Mouse (Mus musculus): ENCODE measurements around the gene Gar1. TPM values are rescaled to one million over a fixed set of nuclear protein-coding genes. Genes with fewer than 3 reads are reported as not detected.

The Gar1 gene
- 2.4 and 3.4 TPM in 2 replicates for polyA plus RNA-seq (2012)

GRCm38 (mm10) chr3:129831035-129831568 lies at the start of gene Gar1:
Gene Gar1, minus strand, starts transcription at chr3:129831396.
- Histone ChIP-seq H3K4me1 (ENCODE audit: control insufficient read depth) (peaks cover 35% of the 10 kb centered on the region), H3K27me3 (ENCODE audit: control insufficient read depth) (peaks cover 5% of the 10 kb centered on the region; the same call in 1 of the 2 replicates), H3K4me3 (replicated peaks) (peak within 1 kb of the TSS; percentile 94), H3K9me3 (ENCODE audit: control insufficient read depth, low read length) (no peaks in the 10 kb centered on the region), H3K36me3 (ENCODE audit: control insufficient read depth) (peaks cover 21% of the 10 kb centered on the region)
- TF ChIP-seq GATA1 (IDR thresholded peaks at IDR 0.05; ENCODE audit: low read length) = no peak
- no peak for TF ChIP-seq TAL1 (IDR thresholded peaks at IDR 0.05; ENCODE audit: low read length)

GRCm38 (mm10) chr3:129879913-129880312 lies 48.7 kb upstream of the Gar1 start:
- H3K4me3 ChIP-seq (replicated peaks) = peak overlapping the region; percentile 86
- TF ChIP-seq GATA1 (IDR thresholded peaks at IDR 0.05; ENCODE audit: low read length) = no peak
- TF ChIP-seq TAL1 (IDR thresholded peaks at IDR 0.05; ENCODE audit: low read length) = no peak
- peaks cover 67% of the 10 kb centered on the region for H3K4me1 ChIP-seq (ENCODE audit: control insufficient read depth)
- H3K36me3 ChIP-seq (ENCODE audit: control insufficient read depth) = peaks cover 3% of the 10 kb centered on the region
- no peaks in the 10 kb centered on the region for H3K27me3 ChIP-seq (ENCODE audit: control insufficient read depth)
- H3K9me3 ChIP-seq (ENCODE audit: control insufficient read depth, low read length) = no peaks in the 10 kb centered on the region

- peak overlapping the region; percentile 86 for H3K4me3 ChIP-seq (replicated peaks)
- peaks cover 3% of the 10 kb centered on the region for H3K36me3 ChIP-seq (ENCODE audit: control insufficient read depth)
- H3K9me3 ChIP-seq (ENCODE audit: control insufficient read depth, low read length) = no peaks in the 10 kb centered on the region
- TF ChIP-seq TAL1 (IDR thresholded peaks at IDR 0.05; ENCODE audit: low read length) (no peak), GATA1 (IDR thresholded peaks at IDR 0.05; ENCODE audit: low read length) (no peak)
- no peaks in the 10 kb centered on the region for H3K27me3 ChIP-seq (ENCODE audit: control insufficient read depth)
- peaks cover 61% of the 10 kb centered on the region for H3K4me1 ChIP-seq (ENCODE audit: control insufficient read depth)
These were observed 48.0 kb upstream of the Gar1 start for GRCm38 (mm10) chr3:129879131-129879757.

GRCm38 (mm10) chr3:129878405-129879021 lies 47.3 kb upstream of the Gar1 start, which contains the start of gene Pla2g12a:
Gene Pla2g12a, plus strand, starts transcription at chr3:129878606.
- H3K27me3 ChIP-seq (ENCODE audit: control insufficient read depth) = no peaks in the 10 kb centered on the region
- H3K36me3 ChIP-seq (ENCODE audit: control insufficient read depth) = peaks cover 3% of the 10 kb centered on the region
- peaks cover 56% of the 10 kb centered on the region for H3K4me1 ChIP-seq (ENCODE audit: control insufficient read depth)
- TF ChIP-seq TAL1 (IDR thresholded peaks at IDR 0.05; ENCODE audit: low read length) (no peak), GATA1 (IDR thresholded peaks at IDR 0.05; ENCODE audit: low read length) (no peak)
- no peaks in the 10 kb centered on the region for H3K9me3 ChIP-seq (ENCODE audit: control insufficient read depth, low read length)
- H3K4me3 ChIP-seq (replicated peaks) = peak within 1 kb of the TSS; percentile 86

- no peaks in the 10 kb centered on the region; the same call in 1 of the 2 replicates for H3K36me3 ChIP-seq (ENCODE audit: control insufficient read depth)
- H3K4me3 ChIP-seq (replicated peaks) = no peak overlapping the region
- no peaks in the 10 kb centered on the region for H3K9me3 ChIP-seq (ENCODE audit: control insufficient read depth, low read length)
- TF ChIP-seq TAL1 (IDR thresholded peaks at IDR 0.05; ENCODE audit: low read length) (no peak), GATA1 (IDR thresholded peaks at IDR 0.05; ENCODE audit: low read length) (no peak)
- H3K4me1 ChIP-seq (ENCODE audit: control insufficient read depth) = peaks cover 45% of the 10 kb centered on the region
- no peaks in the 10 kb centered on the region for H3K27me3 ChIP-seq (ENCODE audit: control insufficient read depth)
These were observed 46.1 kb upstream of the Gar1 start for GRCm38 (mm10) chr3:129877327-129877726.

GRCm38 (mm10) chr3:129863698-129864097 lies 32.5 kb upstream of the Gar1 start:
- no peaks in the 10 kb centered on the region for H3K27me3 ChIP-seq (ENCODE audit: control insufficient read depth)
- TF ChIP-seq TAL1 (IDR thresholded peaks at IDR 0.05; ENCODE audit: low read length) = no peak
- no peak for TF ChIP-seq GATA1 (IDR thresholded peaks at IDR 0.05; ENCODE audit: low read length)
- no peaks in the 10 kb centered on the region for H3K4me1 ChIP-seq (ENCODE audit: control insufficient read depth)
- no peak overlapping the region for H3K4me3 ChIP-seq (replicated peaks)
- no peaks in the 10 kb centered on the region; the same call in 1 of the 2 replicates for H3K36me3 ChIP-seq (ENCODE audit: control insufficient read depth)
- H3K9me3 ChIP-seq (ENCODE audit: control insufficient read depth, low read length) = peaks cover 7% of the 10 kb centered on the region

GRCm38 (mm10) chr3:129862592-129862991 lies 31.4 kb upstream of the Gar1 start:
- Histone ChIP-seq H3K4me1 (ENCODE audit: control insufficient read depth) (no peaks in the 10 kb centered on the region), H3K9me3 (ENCODE audit: control insufficient read depth, low read length) (peaks cover 9% of the 10 kb centered on the region), H3K36me3 (ENCODE audit: control insufficient read depth) (peaks cover 2% of the 10 kb centered on the region; the same call in 1 of the 2 replicates), H3K4me3 (replicated peaks) (no peak overlapping the region), H3K27me3 (ENCODE audit: control insufficient read depth) (no peaks in the 10 kb centered on the region)
- no peak for TF ChIP-seq GATA1 (IDR thresholded peaks at IDR 0.05; ENCODE audit: low read length)
- no peak for TF ChIP-seq TAL1 (IDR thresholded peaks at IDR 0.05; ENCODE audit: low read length)

GRCm38 (mm10) chr3:129846846-129847245 lies 15.7 kb upstream of the Gar1 start:
- Histone ChIP-seq H3K9me3 (ENCODE audit: control insufficient read depth, low read length) (no peaks in the 10 kb centered on the region), H3K4me1 (ENCODE audit: control insufficient read depth) (no peaks in the 10 kb centered on the region), H3K27me3 (ENCODE audit: control insufficient read depth) (no peaks in the 10 kb centered on the region), H3K4me3 (replicated peaks) (no peak overlapping the region), H3K36me3 (ENCODE audit: control insufficient read depth) (no peaks in the 10 kb centered on the region)
- no peak for TF ChIP-seq TAL1 (IDR thresholded peaks at IDR 0.05; ENCODE audit: low read length)
- no peak for TF ChIP-seq GATA1 (IDR thresholded peaks at IDR 0.05; ENCODE audit: low read length)

- Histone ChIP-seq H3K4me1 (ENCODE audit: control insufficient read depth) (no peaks in the 10 kb centered on the region), H3K4me3 (replicated peaks) (no peak overlapping the region), H3K27me3 (ENCODE audit: control insufficient read depth) (no peaks in the 10 kb centered on the region), H3K36me3 (ENCODE audit: control insufficient read depth) (no peaks in the 10 kb centered on the region), H3K9me3 (ENCODE audit: control insufficient read depth, low read length) (no peaks in the 10 kb centered on the region)
- no peak for TF ChIP-seq GATA1 (IDR thresholded peaks at IDR 0.05; ENCODE audit: low read length)
- no peak for TF ChIP-seq TAL1 (IDR thresholded peaks at IDR 0.05; ENCODE audit: low read length)
These were observed 14.7 kb upstream of the Gar1 start for GRCm38 (mm10) chr3:129845868-129846267.

Data from erythroblast, embryonic 14.5 days (primary cell).